Mouse (Mus musculus): ENCODE data around the gene Gm5725. TPM values are rescaled to one million over a fixed set of nuclear protein-coding genes. Genes with fewer than 3 reads are reported as not detected.
"Not testable (repeated sequence)": the region's sequence is repeated elsewhere in the genome, so short reads cannot be mapped to it uniquely, and the experiment has no call there.

Gm5725 gene
- total RNA-seq (2022), result not detected

GRCm38 (mm10) chr7:21844167-21844566 is at the start of gene Gm5725:
Gene Gm5725, minus strand, starts transcription at chr7:21844267.
- not testable (repeated sequence) for DNase-seq

- DNase-seq, result not testable (repeated sequence)
Observed at GRCm38 (mm10) chr7:21832051-21832450, 12.0 kb downstream of the Gm5725 start, which contains the start of gene Vmn1r135. Gene Vmn1r135, plus strand, starts transcription at chr7:21832351.

GRCm38 (mm10) chr7:21796628-21797027 is 47.4 kb downstream of the Gm5725 start, which contains the start of gene Gm4177:
Gene Gm4177, minus strand, starts transcription at chr7:21796728.
- DNase-seq, result not testable (repeated sequence)

Other genes starting within 250 kb of the Gm5725 start
- not detected for gene Vmn1r132, start 230.2 kb downstream of the Gm5725 start, total RNA-seq (2022)
- not detected for gene Gm4175, start 82.8 kb downstream of the Gm5725 start, total RNA-seq (2022)
- gene Gm4177, start 47.5 kb downstream of the Gm5725 start, total RNA-seq (2022), result not detected
- not detected for gene Vmn1r135, start 11.9 kb downstream of the Gm5725 start, total RNA-seq (2022)
- gene Gm5891, start 77.0 kb upstream of the Gm5725 start, total RNA-seq (2022), result not detected
- gene Vmn1r137, start 150.3 kb upstream of the Gm5725 start, total RNA-seq (2022), result not detected
- not detected for gene Vmn1r138, start 184.6 kb upstream of the Gm5725 start, total RNA-seq (2022)
- not detected for gene Gm6176, start 212.0 kb upstream of the Gm5725 start, total RNA-seq (2022)
- gene Vmn1r139, start 224.8 kb upstream of the Gm5725 start, total RNA-seq (2022), result not detected

Measured in adrenal gland, adult 8-10 months (tissue).